Mouse (Mus musculus) gastrocnemius, postnatal 14 days (tissue): ENCODE results near the gene Cryge. TPM values are rescaled to one million over a fixed set of nuclear protein-coding genes. Genes with fewer than 3 reads are reported as not detected.
"Not testable (repeated sequence)": the region's sequence is repeated elsewhere in the genome, so short reads cannot be mapped to it uniquely, and the experiment has no call there.

Experiments used
- DNase-seq: peaks from one replicate; pipeline ENCODE4 v3.0.0; 2021; ENCODE audit warnings: mixed read lengths
- intact Hi-C: fragments of 180-260 bp; cut with DNase I; formaldehyde crosslinking; loops from one replicate; pipeline ENCODE4 v1.15.1; 2025; ENCODE audit warnings: low total_unique reads
- long read RNA-seq, 2 experiments: library from polyadenylated mRNA; stranded (forward); transcript quantifications; one replicate each; pipeline ENCODE4 v2.0.0; 2021
- total RNA-seq, 2 experiments: library from RNA; stranded (reverse); gene quantifications; 2 replicates each; pipeline ENCODE4 v1.2.3; 2021

The Cryge gene
- total RNA-seq = not detected
- long read RNA-seq, experiment 1 = 0 reads
- long read RNA-seq, experiment 2 = 0 reads

GRCm38 (mm10) chr1:65050952-65051351 lies at the start of gene Cryge:
Gene Cryge, minus strand, starts transcription at chr1:65051149.
- DNase-seq, intact Hi-C loops: not testable (repeated sequence)

- no peak for DNase-seq
- intact Hi-C loops = no loop called here
Measured at GRCm38 (mm10) chr1:65096953-65097352, 46.0 kb upstream of the Cryge start.

- DNase-seq = no peak
- intact Hi-C loops = no loop called here
Measured at GRCm38 (mm10) chr1:65091566-65091965, 40.6 kb upstream of the Cryge start.

- intact Hi-C loops = no loop called here
- no peak for DNase-seq
Measured at GRCm38 (mm10) chr1:65090370-65090769, 39.4 kb upstream of the Cryge start.

GRCm38 (mm10) chr1:65088567-65089356 lies 37.8 kb upstream of the Cryge start:
- intact Hi-C loops = no loop called here
- DNase-seq = no peak

GRCm38 (mm10) chr1:65082188-65082587 lies 31.2 kb upstream of the Cryge start, which contains the start of gene Crygb:
Gene Crygb, minus strand, starts transcription at chr1:65082288.
- intact Hi-C loops = no loop called here
- no peak for DNase-seq

GRCm38 (mm10) chr1:65075607-65076006 lies 24.7 kb upstream of the Cryge start:
- intact Hi-C loops = no loop called here
- no peak for DNase-seq

GRCm38 (mm10) chr1:65073589-65073988 lies 22.6 kb upstream of the Cryge start, which contains the start of gene Crygc:
Gene Crygc, minus strand, starts transcription at chr1:65073689.
- no peak for DNase-seq
- intact Hi-C loops = no loop called here

GRCm38 (mm10) chr1:65067842-65068241 lies 16.9 kb upstream of the Cryge start:
- intact Hi-C loops = no loop called here
- no peak for DNase-seq

- intact Hi-C loops = no loop called here
- no peak for DNase-seq
Measured at GRCm38 (mm10) chr1:65064201-65064600, 13.3 kb upstream of the Cryge start.

GRCm38 (mm10) chr1:65063352-65063751 lies 12.4 kb upstream of the Cryge start, which contains the start of gene Crygd:
Gene Crygd, minus strand, starts transcription at chr1:65063452.
- intact Hi-C loops = no loop called here
- no peak for DNase-seq

- DNase-seq = no peak
- intact Hi-C loops = no loop called here
Measured at GRCm38 (mm10) chr1:65052140-65052539, 1.2 kb upstream of the Cryge start.

GRCm38 (mm10) chr1:65051696-65052095 lies 747 bp upstream of the Cryge start:
- DNase-seq = no peak
- intact Hi-C loops = no loop called here

GRCm38 (mm10) chr1:65048781-65049180 lies 2.2 kb downstream of the Cryge start:
- DNase-seq = peak; percentile 35
- intact Hi-C loops = loop anchor here (10.0 kb wide), 1 partner anchor 136 kb away; the partner anchor contains the start of genes Idh1 and Pikfyve

- intact Hi-C loops = loop anchor here (10.0 kb wide), 1 partner anchor 138 kb away; the partner anchor contains the start of genes Idh1 and Pikfyve
- DNase-seq = no peak
Measured at GRCm38 (mm10) chr1:65046401-65047109, 4.4 kb downstream of the Cryge start.

GRCm38 (mm10) chr1:65043433-65043832 lies 7.5 kb downstream of the Cryge start:
- intact Hi-C loops = loop anchor here (10.0 kb wide), 1 partner anchor 141 kb away; the partner anchor contains the start of genes Idh1 and Pikfyve
- no peak for DNase-seq

- intact Hi-C loops = loop anchor here (10.0 kb wide), 1 partner anchor 143 kb away; the partner anchor contains the start of genes Idh1 and Pikfyve
- DNase-seq = no peak
Measured at GRCm38 (mm10) chr1:65041837-65042236, 9.1 kb downstream of the Cryge start.

GRCm38 (mm10) chr1:65040806-65041205 lies 10.1 kb downstream of the Cryge start:
- DNase-seq = no peak
- intact Hi-C loops = loop anchor here (10.0 kb wide), 1 partner anchor 144 kb away; the partner anchor contains the start of genes Idh1 and Pikfyve

- DNase-seq = no peak
Measured at GRCm38 (mm10) chr1:65039679-65040078, 11.3 kb downstream of the Cryge start.

GRCm38 (mm10) chr1:65037542-65037941 lies 13.4 kb downstream of the Cryge start:
- DNase-seq = no peak
- intact Hi-C loops = no loop called here

More at GRCm38 (mm10) chr1:65039679-65040078, 11.3 kb downstream of the Cryge start:
- intact Hi-C loops = loop anchor here (10.0 kb wide), 1 partner anchor 145 kb away; the partner anchor contains the start of genes Idh1 and Pikfyve
